Mouse (Mus musculus): ENCODE measurements around the gene Sash1. TPM values are rescaled to one million over a fixed set of nuclear protein-coding genes. Genes with fewer than 3 reads are reported as not detected.

The Sash1 gene
- total RNA-seq, 2 experiments from 2014 or later, result 38.4 to 39.8 TPM

GRCm38 (mm10) chr10:8805402-8805801, 80.5 kb downstream of the Sash1 start:
- peak; percentile 53 to 57 for DNase-seq
- intact Hi-C loops (cut with DNase I), result loop anchor here (5.0 kb wide), 1 partner anchor 82 kb away; the partner anchor contains the start of gene Sash1

DNA sequence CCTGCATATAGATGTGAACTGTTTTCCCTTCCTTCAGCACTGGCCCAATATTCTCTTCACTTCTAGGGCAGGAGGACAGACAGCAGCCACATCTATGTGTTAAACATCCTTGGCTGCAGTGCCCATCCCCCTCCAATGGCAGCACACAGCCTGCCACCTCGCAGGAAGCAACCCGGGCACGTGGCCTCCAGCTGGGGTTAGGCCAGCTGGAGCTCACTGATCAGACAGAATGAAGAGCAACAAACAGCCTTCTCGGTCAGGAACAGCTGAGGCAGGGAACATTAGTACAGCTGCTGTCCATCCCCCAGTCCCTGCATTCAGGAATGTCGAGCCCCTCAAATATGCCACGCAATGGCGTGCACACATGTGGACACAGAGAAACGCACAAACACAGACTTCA, 81.6 kb downstream of the Sash1 start:
- peak; percentile 31 to 50 for DNase-seq
- intact Hi-C loops (cut with DNase I), result no loop called here

- DNase-seq, result no peak
- intact Hi-C loops (cut with DNase I), result no loop called here
Measured at GRCm38 (mm10) chr10:8801719-8802347, 84.0 kb downstream of the Sash1 start.

DNA sequence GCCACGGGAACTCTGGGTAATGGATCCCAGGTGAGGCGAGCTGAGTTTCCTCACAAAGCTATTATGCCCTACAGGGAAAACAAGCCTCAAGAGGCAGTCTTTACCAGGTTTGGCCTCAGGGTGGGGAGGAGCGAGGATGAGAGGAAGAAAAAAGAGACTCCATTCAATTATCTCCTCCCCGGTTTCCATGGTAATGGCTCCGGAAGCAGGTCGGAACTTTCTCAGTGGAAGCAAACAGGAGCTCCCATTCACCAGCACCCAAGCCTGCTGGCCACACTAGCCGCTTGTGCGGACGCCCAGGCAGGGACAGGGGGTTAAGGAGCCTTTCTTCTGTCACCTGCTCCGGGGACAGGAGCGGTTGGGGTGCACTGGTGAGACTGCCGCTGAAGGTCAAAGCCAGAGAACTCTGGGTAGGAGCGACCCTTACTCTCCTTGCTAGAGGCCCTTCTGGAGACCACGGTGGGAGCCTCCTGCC, 84.7 kb downstream of the Sash1 start:
- intact Hi-C loops (cut with DNase I), result no loop called here
- DNase-seq, result no peak

- intact Hi-C loops (cut with DNase I), result no loop called here
- no peak for DNase-seq
Measured at GRCm38 (mm10) chr10:8797826-8798225, 88.0 kb downstream of the Sash1 start.

GRCm38 (mm10) chr10:8795336-8795735, 90.5 kb downstream of the Sash1 start:
- intact Hi-C loops (cut with DNase I), result loop anchor here (2.0 kb wide), 1 partner anchor 53 kb away; no protein-coding TSS in a partner anchor
- peak; percentile 84 to 85 for DNase-seq

GRCm38 (mm10) chr10:8792412-8792811, 93.5 kb downstream of the Sash1 start:
- peak; percentile 68 to 82 for DNase-seq

DNA sequence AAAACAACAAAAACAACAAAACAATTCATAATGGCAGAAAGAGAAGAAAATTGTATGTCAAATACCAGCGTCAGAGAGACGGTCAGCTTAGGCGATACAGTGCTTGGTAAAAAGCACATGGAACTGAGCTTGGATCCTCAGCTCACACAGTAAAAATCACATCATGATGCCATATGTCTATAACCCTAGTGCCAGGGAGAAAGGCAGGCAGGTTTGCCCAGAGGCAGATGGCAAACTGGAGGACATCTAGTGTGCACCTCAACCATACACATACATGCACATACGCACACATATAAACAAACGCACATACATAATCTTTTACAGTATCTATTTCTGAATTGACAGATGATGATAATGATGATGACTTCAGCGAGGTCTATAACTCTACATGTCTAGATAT, 96.8 kb downstream of the Sash1 start:
- no peak for DNase-seq
- intact Hi-C loops (cut with DNase I), result no loop called here

More at GRCm38 (mm10) chr10:8792412-8792811, 93.5 kb downstream of the Sash1 start:
- intact Hi-C loops (cut with DNase I), result loop anchor here (2.0 to 5.0 kb wide), 3 partner anchors 182 to 965 kb away; no protein-coding TSS in a partner anchor

DNA sequence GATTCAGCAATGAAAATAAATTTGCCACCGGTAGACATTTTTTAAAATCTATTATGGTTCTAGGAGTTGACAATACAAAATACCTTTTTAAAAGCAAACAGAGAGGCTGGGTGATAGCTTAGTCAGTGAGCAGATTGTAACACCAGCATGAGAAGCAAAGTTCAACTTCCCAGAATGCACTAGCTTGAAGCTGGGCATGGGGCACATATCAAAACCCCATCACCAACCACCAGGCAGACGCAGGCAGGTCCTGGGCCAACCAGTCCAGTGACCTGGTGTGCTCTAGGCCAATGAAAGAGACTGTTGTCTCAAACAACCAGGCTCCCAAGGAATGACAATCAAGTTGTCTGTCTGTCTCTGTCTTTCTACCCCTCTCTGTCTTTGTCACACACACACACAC, 98.6 kb downstream of the Sash1 start:
- intact Hi-C loops (cut with DNase I), result no loop called here
- no peak for DNase-seq

- intact Hi-C loops (cut with DNase I), result no loop called here
- DNase-seq, result no peak
Measured at GRCm38 (mm10) chr10:8785451-8786145, 100.3 kb downstream of the Sash1 start.

DNA sequence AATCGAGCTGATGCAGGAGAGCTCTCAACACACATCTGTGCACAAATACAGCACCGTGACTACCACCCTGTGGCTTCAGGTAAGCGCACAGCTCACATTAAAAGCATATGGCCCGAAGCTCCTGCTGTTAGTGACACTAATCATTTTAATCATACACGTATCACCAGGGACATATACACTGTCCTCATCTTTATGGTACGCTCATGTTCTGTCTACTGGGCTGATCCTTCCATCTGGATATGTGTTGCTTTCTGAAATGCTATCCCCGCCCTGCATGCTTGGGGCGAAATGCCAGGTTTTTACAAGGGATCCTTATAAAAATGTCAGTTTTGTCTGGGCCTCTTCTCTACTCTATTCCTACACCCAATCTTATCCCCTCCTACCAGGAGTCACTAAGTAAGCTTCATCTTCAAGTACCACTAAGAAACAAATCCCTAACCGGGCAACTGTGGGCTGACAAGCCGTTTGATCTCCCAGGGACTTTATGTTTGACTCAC, 103.9 kb downstream of the Sash1 start:
- no peak for DNase-seq
- intact Hi-C loops (cut with DNase I), result no loop called here

DNA sequence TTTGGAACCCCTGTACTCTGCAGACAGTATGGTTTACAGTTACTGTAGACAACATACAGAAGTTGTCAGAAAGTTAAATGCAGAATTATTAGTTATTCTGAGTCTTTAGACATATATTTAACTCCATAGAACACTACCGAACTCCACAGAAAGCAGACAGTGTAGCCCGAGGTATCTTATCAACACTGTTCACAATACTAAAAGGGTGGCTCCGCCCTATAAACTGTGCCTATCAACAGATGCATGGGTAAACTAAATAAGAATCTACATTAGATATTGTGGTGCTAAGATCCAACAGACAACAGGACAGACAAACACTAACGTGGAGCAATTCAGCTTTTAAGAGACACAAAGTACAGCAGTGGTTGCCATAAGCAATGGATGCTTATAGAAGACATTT, 106.0 kb downstream of the Sash1 start:
- intact Hi-C loops (cut with DNase I), result no loop called here
- no peak for DNase-seq

DNA sequence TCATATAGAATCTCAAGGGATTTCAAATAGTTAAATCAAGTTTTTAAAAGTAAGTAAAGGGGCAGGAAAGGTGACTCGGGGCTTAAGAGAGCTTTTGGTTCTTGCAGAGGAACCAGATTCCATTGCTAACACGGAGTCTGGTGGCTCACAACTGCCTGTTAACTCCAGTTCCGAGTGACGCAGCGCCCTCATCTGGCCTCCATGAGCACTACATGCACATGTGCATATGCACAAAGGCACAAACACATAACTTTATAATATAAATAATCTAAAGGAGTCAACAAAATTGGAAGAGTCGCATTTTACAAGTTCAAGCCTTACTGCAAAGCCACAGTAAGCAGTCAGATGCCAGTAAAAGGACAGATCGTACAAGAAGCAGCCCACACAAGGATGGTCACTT, 107.0 kb downstream of the Sash1 start:
- peak in 1 of 2 experiments; percentile 36 for DNase-seq
- intact Hi-C loops (cut with DNase I), result no loop called here

- intact Hi-C loops (cut with DNase I), result no loop called here
Measured at GRCm38 (mm10) chr10:8777552-8778253, 108.2 kb downstream of the Sash1 start.

DNA sequence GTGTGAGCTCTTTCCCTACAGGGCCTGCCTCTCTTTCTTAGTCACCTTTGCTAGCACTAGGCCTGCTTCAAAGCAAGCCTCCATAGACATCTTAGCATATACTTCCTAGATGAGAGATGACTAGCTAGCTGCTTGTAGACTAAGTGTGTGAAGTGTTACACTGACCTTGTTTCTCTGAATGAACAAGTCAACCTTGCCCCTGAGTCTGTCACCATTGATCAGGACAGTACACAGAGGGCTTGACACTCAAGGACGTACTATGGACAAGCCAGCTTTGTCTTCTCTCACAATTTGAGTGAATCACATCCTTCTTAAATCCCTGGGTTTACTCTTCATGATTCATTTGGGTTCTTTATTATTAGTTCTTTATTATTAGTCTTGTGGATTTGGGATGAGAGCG, 109.1 kb downstream of the Sash1 start:
- intact Hi-C loops (cut with DNase I), result no loop called here
- DNase-seq, result no peak

More at GRCm38 (mm10) chr10:8777552-8778253, 108.2 kb downstream of the Sash1 start:
- DNase-seq, result no peak

GRCm38 (mm10) chr10:8775794-8776193, 110.1 kb downstream of the Sash1 start:
- intact Hi-C loops (cut with DNase I), result no loop called here
- DNase-seq, result no peak

DNA sequence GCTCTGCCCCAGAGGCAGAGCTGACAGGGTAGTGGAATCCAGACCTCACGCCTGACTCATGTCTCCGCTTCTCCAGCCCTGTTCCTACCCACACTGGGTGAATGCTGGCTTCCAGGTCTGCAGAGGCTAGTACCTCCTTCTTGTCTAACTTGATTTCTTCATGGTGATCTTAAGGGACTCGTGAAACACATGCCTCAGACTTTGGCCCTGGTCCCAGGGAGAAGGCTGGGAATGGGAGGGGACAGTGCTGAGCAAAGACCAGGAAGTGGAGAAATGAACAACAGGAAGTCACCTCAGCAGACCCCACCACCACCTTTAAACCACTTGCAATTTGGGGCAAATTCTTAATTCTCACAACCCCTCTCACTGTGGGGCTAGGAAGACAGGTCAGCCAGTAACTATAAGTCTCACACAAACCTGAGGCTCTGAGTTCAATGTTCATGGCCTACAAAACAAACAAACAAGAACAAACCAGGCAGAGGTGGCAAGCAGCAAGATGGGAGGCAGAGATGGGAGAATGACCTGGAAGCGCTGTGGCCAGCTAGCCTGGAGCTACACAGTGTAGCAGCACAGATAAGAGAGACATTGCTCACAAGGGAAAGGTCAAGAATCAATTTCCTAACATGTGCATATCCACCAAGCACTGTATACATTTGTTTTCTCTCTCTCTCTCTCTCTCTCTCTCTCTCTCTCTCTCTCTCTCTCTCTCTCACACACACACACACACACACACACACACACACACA, 113.2 kb downstream of the Sash1 start:
- intact Hi-C loops (cut with DNase I), result no loop called here
- peak; percentile 68 to 78 for DNase-seq

- intact Hi-C loops (cut with DNase I), result no loop called here
- DNase-seq, result no peak
Measured at GRCm38 (mm10) chr10:8770931-8771653, 114.8 kb downstream of the Sash1 start.

- intact Hi-C loops (cut with DNase I), result no loop called here
- DNase-seq, result peak; percentile 36 to 54
Measured at GRCm38 (mm10) chr10:8768654-8769053, 117.2 kb downstream of the Sash1 start.

DNA sequence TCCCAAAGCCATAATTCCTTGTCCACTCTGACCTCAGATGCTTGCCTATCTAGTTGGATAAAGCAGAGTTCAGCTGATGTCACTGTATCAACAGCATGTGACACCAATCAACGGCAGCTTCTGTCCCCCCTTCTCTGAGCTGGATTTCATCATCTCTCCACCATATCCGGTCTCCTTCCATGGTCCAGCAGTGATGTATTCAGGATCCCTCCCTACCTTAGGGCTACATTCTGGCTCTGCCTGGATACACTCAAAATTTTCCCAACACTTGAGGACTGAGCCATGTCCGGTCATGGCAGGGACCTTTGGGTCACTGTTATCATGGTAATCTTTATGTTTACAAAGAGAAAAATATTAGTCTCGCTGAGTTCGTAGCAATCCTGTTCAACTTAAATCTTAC, 118.5 kb downstream of the Sash1 start:
- intact Hi-C loops (cut with DNase I), result no loop called here
- no peak for DNase-seq

Measured in heart, postnatal 14 days (tissue).